Mouse (Mus musculus): Measurements from ENCODE around the gene Atp2a3. TPM values are rescaled to one million over a fixed set of nuclear protein-coding genes. Genes with fewer than 3 reads are reported as not detected.

Atp2a3 gene
- total RNA-seq, 2 experiments from 2014 or later: 14.9 to 16.4 TPM

DNA sequence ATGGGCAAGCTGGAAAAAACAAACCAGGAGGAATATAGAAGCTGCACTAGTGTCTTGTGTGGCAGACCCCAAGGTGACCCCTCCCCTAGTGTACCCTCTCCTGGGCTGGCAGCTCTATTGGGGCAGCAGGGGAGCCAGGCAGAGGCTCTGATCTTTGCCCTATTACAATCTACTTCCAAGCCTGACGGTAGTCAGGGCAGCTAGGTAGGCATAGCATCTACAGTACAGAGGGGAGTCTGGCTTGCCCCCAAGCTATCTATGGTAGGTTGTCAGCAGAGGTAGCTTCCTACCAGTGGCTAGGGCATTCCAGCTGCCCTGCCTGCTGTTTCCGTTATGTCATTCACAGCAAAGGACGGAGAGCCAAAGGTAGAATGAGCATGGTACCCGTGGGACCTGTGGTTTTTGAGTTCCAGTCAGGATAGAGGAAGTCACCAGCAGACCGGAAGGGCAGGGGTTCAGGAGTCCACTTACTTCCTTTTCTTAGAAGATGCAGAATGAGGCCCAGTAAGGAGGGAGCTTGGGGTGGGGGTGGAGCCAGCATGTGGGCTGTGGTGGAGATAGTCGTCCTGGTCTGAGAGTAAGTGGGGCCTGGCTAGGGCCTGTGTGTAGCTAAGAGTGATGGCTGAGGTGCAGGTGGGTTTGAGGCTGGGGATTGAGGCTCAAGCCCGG is 63.4 kb downstream of the Atp2a3 start:
- ATAC-seq (replicated peaks; ENCODE audit: low FRiP score, low TSS enrichment, poor library complexity, severe bottlenecking): 0 out of 2 replicates have a peak, but pooled peaks have one; percentile 47

DNA sequence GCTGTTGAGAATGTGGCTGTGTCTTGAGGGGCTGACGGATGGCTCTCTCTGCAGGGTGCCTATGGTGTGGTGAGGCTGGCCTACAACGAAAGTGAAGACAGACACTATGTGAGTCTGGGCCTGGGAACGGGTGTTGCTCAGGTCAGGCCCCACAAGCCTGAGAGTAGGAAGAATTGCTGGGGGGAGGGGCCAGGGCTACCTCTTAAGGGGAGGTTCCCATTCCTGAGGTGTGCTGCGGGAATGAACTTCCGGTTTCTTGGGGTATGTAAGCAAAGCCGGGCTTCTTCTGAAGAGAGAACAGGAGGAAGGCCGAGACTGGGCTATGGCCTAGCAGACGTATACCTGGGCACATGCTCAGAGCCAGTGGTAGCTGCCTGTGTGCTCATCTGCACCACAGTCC is 66.0 kb downstream of the Atp2a3 start:
- no peak for ATAC-seq (replicated peaks; ENCODE audit: low FRiP score, low TSS enrichment, poor library complexity, severe bottlenecking)

DNA sequence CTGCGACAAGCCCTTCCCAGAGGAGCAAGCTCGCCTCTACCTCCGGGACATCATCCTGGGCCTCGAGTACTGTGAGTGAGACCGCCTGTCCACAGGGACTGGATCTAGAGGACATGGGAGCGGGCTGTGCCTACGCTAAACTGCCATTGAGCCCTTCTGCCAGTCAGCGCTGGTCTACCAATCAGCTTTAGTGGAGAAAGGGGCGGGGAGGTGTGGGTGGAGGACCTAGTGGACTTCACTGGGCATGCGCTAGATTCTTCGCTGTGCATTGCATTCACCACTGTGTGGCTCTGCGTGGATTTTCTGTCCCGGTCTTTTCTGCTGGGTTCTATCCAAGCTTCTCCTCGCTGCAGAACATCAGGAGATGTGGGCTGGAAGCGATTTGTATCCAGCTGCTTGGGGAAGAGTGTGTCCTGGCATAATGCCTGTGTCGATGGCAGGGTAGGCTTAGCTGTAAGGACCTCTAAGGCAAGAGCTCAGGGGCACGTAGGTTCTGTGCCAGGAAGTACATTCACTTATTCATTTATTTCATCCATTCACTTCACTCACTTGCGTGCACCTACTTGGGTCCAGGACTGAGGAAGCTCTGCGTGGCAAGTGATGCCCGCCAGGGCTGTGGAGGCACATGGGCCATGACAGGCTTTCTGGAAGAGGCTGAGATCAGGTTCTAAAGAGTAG is 70.0 kb downstream of the Atp2a3 start:
- ATAC-seq (replicated peaks; ENCODE audit: low FRiP score, low TSS enrichment, poor library complexity, severe bottlenecking): peak; percentile 96

DNA sequence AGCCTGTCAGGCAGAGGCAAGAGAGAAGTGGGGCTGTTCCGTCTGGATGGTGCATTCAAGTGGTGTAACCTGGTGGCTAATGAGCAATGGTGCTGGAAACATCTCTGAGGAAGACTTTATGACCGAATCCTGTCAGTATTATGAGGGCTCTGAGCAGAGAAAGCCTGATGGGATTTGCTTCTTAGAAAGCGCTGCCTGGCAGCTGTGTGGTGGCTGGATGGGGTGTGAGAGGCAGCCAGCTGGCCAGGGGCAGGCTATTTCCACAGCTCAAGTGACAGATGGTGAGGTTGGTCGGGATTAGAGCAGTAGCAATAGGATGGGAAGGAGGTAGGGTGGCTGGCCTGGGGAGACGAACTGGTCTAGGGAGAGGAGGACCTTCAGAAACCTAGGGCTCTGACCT is 70.6 kb downstream of the Atp2a3 start:
- ATAC-seq (replicated peaks; ENCODE audit: low FRiP score, low TSS enrichment, poor library complexity, severe bottlenecking): no peak

DNA sequence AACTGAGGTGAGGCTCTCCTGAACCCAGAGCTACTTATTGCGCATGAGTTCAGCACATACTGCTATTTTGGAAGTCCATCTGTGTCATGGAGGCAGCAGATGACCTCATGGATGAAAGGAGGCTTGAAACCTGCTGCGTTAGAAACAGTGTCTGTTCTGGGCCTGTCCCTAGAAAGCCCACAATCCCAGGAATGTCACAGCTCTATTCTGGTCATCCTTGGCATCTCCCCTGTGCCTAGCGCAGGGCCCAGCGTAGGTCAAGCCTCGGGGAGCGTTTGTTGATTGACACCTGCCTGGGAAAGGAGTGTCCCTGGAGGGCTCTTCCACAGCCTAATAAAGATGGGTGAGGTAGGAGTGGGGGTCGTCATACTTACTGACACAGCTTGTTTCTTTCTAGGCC is 75.1 kb downstream of the Atp2a3 start:
- ATAC-seq (replicated peaks; ENCODE audit: low FRiP score, low TSS enrichment, poor library complexity, severe bottlenecking): no peak

DNA sequence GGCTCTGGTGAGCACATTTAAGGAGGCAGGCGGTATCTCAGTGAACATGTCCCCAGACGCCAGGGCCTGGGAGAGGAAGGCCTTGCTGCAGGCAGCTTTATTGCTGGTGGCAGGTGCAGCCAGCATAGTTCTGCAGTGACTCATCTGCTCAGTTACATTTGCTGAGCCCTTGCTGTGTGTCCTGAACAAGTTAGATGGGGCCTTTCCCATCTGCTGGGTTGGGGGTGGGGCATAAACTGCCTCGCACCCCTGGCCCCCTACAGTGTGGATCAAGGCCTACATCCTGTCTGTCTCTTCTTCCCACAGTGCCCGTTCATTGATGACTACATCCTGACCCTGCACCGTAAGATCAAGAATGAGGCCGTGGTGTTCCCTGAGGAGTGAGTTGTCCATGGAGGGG is 75.9 kb downstream of the Atp2a3 start:
- 0 out of 2 replicates have a peak, but pooled peaks have one; percentile 15 for ATAC-seq (replicated peaks; ENCODE audit: low FRiP score, low TSS enrichment, poor library complexity, severe bottlenecking)

DNA sequence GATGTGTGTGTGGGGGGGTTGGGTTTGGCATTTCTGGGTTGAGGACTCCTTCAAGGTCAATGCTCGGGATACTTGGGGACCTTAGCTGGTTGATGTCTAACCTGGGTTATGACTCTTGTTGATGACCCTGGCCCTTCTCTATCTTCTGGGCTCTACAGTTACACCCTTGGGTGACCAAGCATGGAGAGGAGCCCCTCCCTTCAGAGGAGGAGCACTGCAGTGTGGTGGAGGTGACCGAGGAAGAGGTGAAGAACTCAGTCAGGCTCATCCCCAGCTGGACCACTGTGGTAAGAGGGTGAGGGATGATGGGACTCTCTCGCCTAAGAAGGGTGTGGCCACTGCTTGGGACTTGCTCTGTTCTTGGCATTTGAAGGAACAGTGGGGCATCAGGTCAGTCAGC is 76.7 kb downstream of the Atp2a3 start:
- no peak for ATAC-seq (replicated peaks; ENCODE audit: low FRiP score, low TSS enrichment, poor library complexity, severe bottlenecking)

DNA sequence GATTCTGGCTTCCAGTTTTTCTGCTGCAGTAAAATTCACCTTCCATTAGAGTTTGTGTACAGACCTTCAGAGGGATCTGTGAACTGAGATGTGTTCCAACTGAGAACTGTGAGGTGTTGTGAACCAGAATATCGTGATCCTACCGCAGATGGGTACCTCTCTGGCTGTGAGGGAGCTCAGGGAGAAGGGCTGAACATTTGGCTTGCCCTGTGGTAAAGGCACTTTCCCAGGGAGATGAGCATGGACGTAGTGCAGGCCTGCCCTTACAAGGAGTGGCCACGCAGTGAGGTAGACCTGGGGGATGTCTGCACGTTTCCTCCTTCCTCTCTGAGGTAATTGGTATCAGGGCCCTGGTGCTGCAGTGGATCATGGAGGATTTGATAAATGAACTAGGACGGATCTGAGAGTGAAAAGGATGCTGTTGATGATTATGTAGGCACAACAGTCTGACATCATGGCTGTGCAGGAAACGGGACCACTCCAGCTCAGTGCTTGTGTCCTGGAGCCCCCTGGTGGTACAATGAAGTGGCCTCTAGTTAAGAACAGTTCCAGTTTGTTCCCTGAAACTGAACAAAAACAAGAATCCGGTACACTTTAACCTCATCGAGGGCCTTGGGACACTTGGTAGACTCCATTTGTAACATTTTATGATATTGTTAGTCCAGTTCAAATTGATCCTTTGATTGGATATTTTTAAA is 78.3 kb downstream of the Atp2a3 start:
- ATAC-seq (replicated peaks; ENCODE audit: low FRiP score, low TSS enrichment, poor library complexity, severe bottlenecking): peak; percentile 73

Other genes starting within 250 kb of the Atp2a3 start
- 6.6 and 10.1 TPM in 2 replicates for gene Cyb5d2, start 165.0 kb upstream of the Atp2a3 start, total RNA-seq (2014; fragmentation: Nextera tagmentation)
- gene Cyb5d2, start 165.0 kb upstream of the Atp2a3 start, total RNA-seq (2017): 3.9 and 5.4 TPM in 2 replicates
- 38.9 and 40.4 TPM in 2 replicates for gene Zzef1, start 164.9 kb upstream of the Atp2a3 start, total RNA-seq (2014; fragmentation: Nextera tagmentation)
- gene Zzef1, start 164.9 kb upstream of the Atp2a3 start, total RNA-seq (2017): 26.9 and 27.3 TPM in 2 replicates
- gene P2rx1, start 37.9 kb downstream of the Atp2a3 start, total RNA-seq (2014; fragmentation: Nextera tagmentation): 1.8 and 3.1 TPM in 2 replicates
- 2.2 TPM in 1 of 2 replicates, not detected in the other for gene P2rx1, start 37.9 kb downstream of the Atp2a3 start, total RNA-seq (2017)
- 0.12 and 0.28 TPM in 2 replicates for gene Camkk1, start 57.8 kb downstream of the Atp2a3 start, total RNA-seq (2014; fragmentation: Nextera tagmentation)
- gene Camkk1, start 57.8 kb downstream of the Atp2a3 start, total RNA-seq (2017): 0.53 TPM in 1 of 2 replicates, not detected in the other
- 12.5 and 12.7 TPM in 2 replicates for gene Ncbp3, start 86.6 kb downstream of the Atp2a3 start, total RNA-seq (2014; fragmentation: Nextera tagmentation)
- 16.4 and 19.1 TPM in 2 replicates for gene Ncbp3, start 86.6 kb downstream of the Atp2a3 start, total RNA-seq (2017)
- gene Itgae, start 129.4 kb downstream of the Atp2a3 start, total RNA-seq (2014; fragmentation: Nextera tagmentation): 0.17 and 0.20 TPM in 2 replicates
- not detected in 2 replicates for gene Itgae, start 129.4 kb downstream of the Atp2a3 start, total RNA-seq (2017)
- gene Haspin, start 177.1 kb downstream of the Atp2a3 start, total RNA-seq (2014; fragmentation: Nextera tagmentation): 10.9 and 14.4 TPM in 2 replicates
- gene Haspin, start 177.1 kb downstream of the Atp2a3 start, total RNA-seq (2017): 12.8 and 14.8 TPM in 2 replicates
- gene P2rx5, start 199.3 kb downstream of the Atp2a3 start, total RNA-seq (2014; fragmentation: Nextera tagmentation): 1.7 TPM in 1 of 2 replicates, not detected in the other
- gene P2rx5, start 199.3 kb downstream of the Atp2a3 start, total RNA-seq (2017): not detected in 2 replicates
- 77.1 and 79.8 TPM in 2 replicates for gene Emc6, start 215.9 kb downstream of the Atp2a3 start, total RNA-seq (2014; fragmentation: Nextera tagmentation)
- gene Emc6, start 215.9 kb downstream of the Atp2a3 start, total RNA-seq (2017): 34.1 and 53.7 TPM in 2 replicates
- gene Tax1bp3, start 215.9 kb downstream of the Atp2a3 start, total RNA-seq (2014; fragmentation: Nextera tagmentation): 3.8 and 5.6 TPM in 2 replicates
- 1.2 and 5.5 TPM in 2 replicates for gene Tax1bp3, start 215.9 kb downstream of the Atp2a3 start, total RNA-seq (2017)
- gene Ctns, start 237.9 kb downstream of the Atp2a3 start, total RNA-seq (2014; fragmentation: Nextera tagmentation): 12.0 and 13.2 TPM in 2 replicates
- gene Ctns, start 237.9 kb downstream of the Atp2a3 start, total RNA-seq (2017): 4.0 and 9.5 TPM in 2 replicates
- 2.5 and 8.5 TPM in 2 replicates for gene Shpk, start 238.3 kb downstream of the Atp2a3 start, total RNA-seq (2014; fragmentation: Nextera tagmentation)
- gene Shpk, start 238.3 kb downstream of the Atp2a3 start, total RNA-seq (2017): 0.80 and 3.3 TPM in 2 replicates